In the genomic region with DNA sequence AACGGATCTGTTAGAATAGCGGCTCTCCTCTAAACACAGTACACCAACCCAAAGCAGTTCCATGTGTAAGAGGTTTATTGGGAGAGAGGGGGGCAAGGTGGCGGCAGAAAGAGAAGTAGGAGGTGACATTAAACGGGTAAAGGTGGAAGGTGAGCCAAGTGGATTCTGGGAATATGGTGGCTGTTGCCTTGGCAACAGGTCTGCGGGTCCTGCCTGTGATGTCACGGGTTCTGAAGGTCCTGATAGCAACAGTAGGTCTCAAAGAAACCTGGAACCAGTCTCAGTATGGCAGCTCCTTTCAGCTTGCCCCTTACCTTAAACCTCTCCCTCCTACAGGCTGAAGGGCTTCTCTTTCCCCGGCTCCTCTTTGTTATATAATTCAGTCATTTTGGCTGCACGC, we compare ENCODE assay signal across 31 mouse cellular contexts. TPM values are rescaled to one million over a fixed set of nuclear protein-coding genes. Genes with fewer than 3 reads are reported as not detected.
DNase-seq lines count a peak whose midpoint lies in the region; ATAC-seq and TF ChIP-seq lines count a peak whose summit lies in the region.
"Had no signal": no experiment of that assay in that cellular context is flagged by ENCODE, and none has a peak within 500 bp of the region (broad histone marks: within the 10 kb centered on the region; RNA-seq: fewer than 3 reads in every experiment).

No protein-coding gene starts in this region.

- in situ Hi-C loops in ES-E14 (cut with MboI; ENCODE audit: low sequenced_read_pairs in 2 of 2, unreplicated experiment in 2 of 2), result loop anchor here in 1 of 2 experiments (25.0 kb wide), 1 partner anchor 108 kb away; no protein-coding TSS in a partner anchor

- H3K4me1 ChIP-seq in midbrain, embryonic 11.5 days (ENCODE audit: control insufficient read depth, insufficient read depth, low read length), result no peaks in the 10 kb centered on the region
- H3K4me1 ChIP-seq in midbrain, embryonic 16.5 days (ENCODE audit: control insufficient read depth, insufficient read depth, low read length), result 0 out of 2 replicates have a peak, but pooled peaks cover 4% of the 10 kb centered on the region
- H3K4me1 ChIP-seq in ES-E14 (ENCODE audit: control insufficient read depth in 2 of 2, insufficient read depth in 2 of 2, low read length in 2 of 2, poor library complexity in 1 of 2), result peaks cover 10 to 13% of the 10 kb centered on the region in 2 experiments
- H3K4me1 ChIP-seq: embryonic facial prominence, embryonic 13.5 days; embryonic facial prominence, embryonic 15.5 days; forebrain, embryonic 10.5 days had no signal

- no peaks in the 10 kb centered on the region for H3K9me3 ChIP-seq in midbrain, embryonic 11.5 days (ENCODE audit: control insufficient read depth, low read length)
- no peaks in the 10 kb centered on the region for H3K9me3 ChIP-seq in midbrain, embryonic 16.5 days (replicated peaks; ENCODE audit: control insufficient read depth, low read length, poor library complexity, severe bottlenecking)
- no peaks in the 10 kb centered on the region for H3K9me3 ChIP-seq in ES-E14 (ENCODE audit: control insufficient read depth, insufficient read depth, low read depth, low read length)
- H3K9me3 ChIP-seq: embryonic facial prominence, embryonic 13.5 days; embryonic facial prominence, embryonic 15.5 days; forebrain, embryonic 10.5 days; forebrain, embryonic 12.5 days had no signal

- H3K36me3 ChIP-seq in midbrain, embryonic 11.5 days (ENCODE audit: control insufficient read depth, insufficient read depth, low read length), result no peaks in the 10 kb centered on the region
- no peaks in the 10 kb centered on the region for H3K36me3 ChIP-seq in midbrain, embryonic 16.5 days (ENCODE audit: control insufficient read depth, insufficient read depth, low read length)
- no peaks in the 10 kb centered on the region for H3K36me3 ChIP-seq in ES-E14 (ENCODE audit: control insufficient read depth, insufficient read depth, low read length, poor library complexity, severe bottlenecking)
- H3K36me3 ChIP-seq: embryonic facial prominence, embryonic 13.5 days; embryonic facial prominence, embryonic 15.5 days; forebrain, embryonic 10.5 days; forebrain, embryonic 12.5 days had no signal

- no peaks in the 10 kb centered on the region for H3K27me3 ChIP-seq in midbrain, embryonic 11.5 days (ENCODE audit: control insufficient read depth, insufficient read depth, low read length)
- H3K27me3 ChIP-seq in midbrain, embryonic 16.5 days (ENCODE audit: control insufficient read depth, insufficient read depth, low read depth, low read length), result no peaks in the 10 kb centered on the region
- H3K27me3 ChIP-seq: CH12.LX; embryonic facial prominence, embryonic 13.5 days; embryonic facial prominence, embryonic 15.5 days; forebrain, embryonic 12.5 days had no signal

- H3K27ac ChIP-seq in midbrain, embryonic 11.5 days (ENCODE audit: low read depth, low read length), result no peak overlapping the region
- H3K27ac ChIP-seq in midbrain, embryonic 16.5 days (ENCODE audit: low read length), result no peak overlapping the region
- H3K27ac ChIP-seq in ES-E14 (ENCODE audit: insufficient read depth, low read depth, low read length, poor library complexity, severe bottlenecking), result no peak overlapping the region
- H3K27ac ChIP-seq: embryonic facial prominence, embryonic 13.5 days; embryonic facial prominence, embryonic 15.5 days; forebrain, embryonic 10.5 days; forebrain, embryonic 12.5 days had no signal

- 89% methylated on average over 8 of the region's 8 CpGs for WGBS in midbrain, embryonic 11.5 days
- WGBS in midbrain, embryonic 16.5 days, result 88% methylated on average over 8 of the region's 8 CpGs

- H3K9ac ChIP-seq in midbrain, embryonic 11.5 days (ENCODE audit: low read length), result no peak overlapping the region
- H3K9ac ChIP-seq in midbrain, embryonic 16.5 days (ENCODE audit: low read depth, low read length), result no peak overlapping the region
- H3K9ac ChIP-seq in ES-E14 (ENCODE audit: insufficient read depth, low read depth, low read length, poor library complexity, severe bottlenecking), result peak overlapping the region; percentile 46; the same call in 1 of the 2 replicates
- H3K9ac ChIP-seq: embryonic facial prominence, embryonic 13.5 days; embryonic facial prominence, embryonic 15.5 days; forebrain, embryonic 12.5 days had no signal

- DNase-seq in frontal cortex, postnatal 25 days (ENCODE audit: low spot score in 2 of 2), result no peak
- DNase-seq in midbrain, embryonic 11.5 days (ENCODE audit: low spot score, missing footprints), result peak; percentile 35
- no peak for DNase-seq in ES-E14 (ENCODE audit: low read depth, low spot score)
- DNase-seq in ZHBTc4 (ENCODE audit: low read depth, low spot score), result peak; percentile 51
- DNase-seq in kidney, adult 11 months, result no peak
- DNase-seq: adrenal gland, adult 8-10 months; adrenal gland, postnatal 14 days; adrenal gland, postnatal 36 days; B cell, adult 2 months; cerebellum, adult 11 months; cerebellum, adult 18-20 months; cerebellum, adult 8-10 months; cerebellum, adult 9-11 months; cerebellum, postnatal 14 days; cerebellum, postnatal 36 days; embryo, embryonic 11 days had no signal

- no peak overlapping the region for H3K4me2 ChIP-seq in midbrain, embryonic 11.5 days
- H3K4me2 ChIP-seq in midbrain, embryonic 16.5 days (ENCODE audit: low read length), result no peak overlapping the region
- H3K4me2 ChIP-seq: embryonic facial prominence, embryonic 13.5 days; embryonic facial prominence, embryonic 15.5 days; forebrain, embryonic 12.5 days had no signal

- no peak overlapping the region for H3K4me3 ChIP-seq in midbrain, embryonic 11.5 days (ENCODE audit: low read depth, low read length)
- no peak overlapping the region for H3K4me3 ChIP-seq in midbrain, embryonic 16.5 days (ENCODE audit: low read depth, low read length)
- peak overlapping the region; percentile 18 to 43; a peak in 3 of 4 replicates for H3K4me3 ChIP-seq in ES-E14 (ENCODE audit: insufficient read depth in 1 of 2, low read depth in 1 of 2, low read length in 2 of 2, poor library complexity in 1 of 2, severe bottlenecking in 1 of 2)
- H3K4me3 ChIP-seq: embryonic facial prominence, embryonic 13.5 days; embryonic facial prominence, embryonic 15.5 days; erythroblast, embryonic 14.5 days; forebrain, embryonic 10.5 days; forebrain, embryonic 12.5 days had no signal

- 0 out of 2 replicates have a peak, but pooled peaks have one; percentile 18 for ATAC-seq in frontal cortex, adult (ENCODE audit: low TSS enrichment)
- ATAC-seq in midbrain, embryonic 11.5 days (ENCODE audit: low FRiP score), result no peak
- no peak for ATAC-seq in midbrain, embryonic 16.5 days
- ATAC-seq in cerebellum, adult (ENCODE audit: insufficient number of reproducible peaks, low FRiP score, low TSS enrichment), result no peak
- ATAC-seq: CD4-positive, CD25-positive, alpha-beta regulatory T cell, adult 4 months; forebrain, embryonic 14.5 days; forebrain, embryonic 16.5 days had no signal

TF ChIP-seq in ES-E14, 5 proteins besides CTCF, POLR2A, EP300 and RAD21:
- TF ChIP-seq ZC3H11A (IDR thresholded peaks at IDR 0.05; ENCODE audit: borderline replicate concordance, low read depth, low read length) (no peak), HCFC1 (IDR thresholded peaks at IDR 0.05; ENCODE audit: borderline replicate concordance, insufficient read depth, low read length) (no peak), CHD2 (IDR thresholded peaks at IDR 0.05; ENCODE audit: low read depth, low read length) (no peak), MAFK (IDR thresholded peaks at IDR 0.05; ENCODE audit: insufficient read depth, low read depth, low read length) (no peak), ZNF384 (IDR thresholded peaks at IDR 0.05; ENCODE audit: low read depth, low read length) (no peak)

RNA-seq across cellular contexts. Expression of gene Wdr95, which starts 25.9 kb away (rescaled TPM):
- polyA plus RNA-seq in midbrain, embryonic 11.5 days (2014; fragmentation: Nextera tagmentation; extraction: Ambion mirVana), result 0.08 and 0.33 TPM in 2 replicates
- polyA plus RNA-seq in midbrain, embryonic 16.5 days (2015; fragmentation: Nextera tagmentation; extraction: Ambion mirVana), result 0.11 and 0.33 TPM in 2 replicates
- 1.1 and 1.5 TPM in 2 replicates for total RNA-seq in ES-E14 (2012; rRNA removed)
- total RNA-seq: adrenal gland, postnatal 14 days; adrenal gland, postnatal 36 days; CH12.LX; common myeloid progenitor, adult 5-6 weeks; MEL had no signal
- polyA plus RNA-seq: CD4-positive, CD25-positive, alpha-beta regulatory T cell, adult 4 months; embryonic facial prominence, embryonic 11.5 days; erythroblast, embryonic 14.5 days; forebrain, embryonic 10.5 days had no signal

Comparison
In these comparisons a context has a peak if more than half of its experiments do, and no peak if none do; other contexts are left out.
1. DNase-seq: peak in midbrain, embryonic 11.5 days (single experiment) and ZHBTc4 (single experiment); none in frontal cortex, postnatal 25 days (0 of 2), ES-E14 (single experiment) and kidney, adult 11 months (single experiment).
2. H3K4me3 ChIP-seq: peak in ES-E14 (2 of 2); none in midbrain, embryonic 11.5 days (single experiment) and midbrain, embryonic 16.5 days (single experiment).